Mouse (Mus musculus) hindbrain, embryonic 15.5 days (tissue): Measurements from ENCODE around the gene Nr1i3. TPM values are rescaled to one million over a fixed set of nuclear protein-coding genes. Genes with fewer than 3 reads are reported as not detected.

ENCODE experiments used
- ATAC-seq: fragments of 200-750 bp; cut with Nextera tagmentation; 2 replicates; pipeline ENCODE4 v1.8.0; 2017; ENCODE audit warnings: low read depth, moderate number of reproducible peaks, moderate TSS enrichment; ENCODE audit not compliant: low FRiP score
- H3K27ac ChIP-seq: fragments of 300-500 bp; sonication (generic); replicated peaks from 2 replicates; pipeline ENCODE4 v1.5.1; 2015; ENCODE audit warnings: mild to moderate bottlenecking, inconsistent platforms
- H3K27me3 ChIP-seq: fragments of 300-500 bp; sonication (generic); 2 replicates; pipeline ENCODE4 v1.6.1; 2015; ENCODE audit warnings: control low read depth, inconsistent platforms
- H3K36me3 ChIP-seq: fragments of 300-500 bp; sonication (generic); 2 replicates; pipeline ENCODE4 v1.6.1; 2015; ENCODE audit warnings: control low read depth, inconsistent platforms
- H3K4me1 ChIP-seq: fragments of 300-500 bp; sonication (generic); replicated peaks from 2 replicates; pipeline ENCODE4 v1.6.1; 2015; ENCODE audit warnings: control low read depth, inconsistent platforms
- H3K4me2 ChIP-seq: fragments of 300-500 bp; sonication (generic); 2 replicates; pipeline ENCODE4 v1.6.1; 2015; ENCODE audit warnings: moderate library complexity, mild to moderate bottlenecking, inconsistent platforms
- H3K4me3 ChIP-seq: fragments of 300-500 bp; sonication (generic); 2 replicates; pipeline ENCODE4 v1.5.1; 2015; ENCODE audit warnings: mild to moderate bottlenecking, inconsistent platforms
- H3K9ac ChIP-seq: fragments of 300-500 bp; sonication (generic); 2 replicates; pipeline ENCODE4 v1.6.1; 2015; ENCODE audit warnings: inconsistent platforms
- H3K9me3 ChIP-seq: fragments of 300-500 bp; sonication (generic); 2 replicates; pipeline ENCODE4 v1.6.1; 2016; ENCODE audit warnings: control low read depth, inconsistent platforms
- WGBS: fragments of 180-500 bp; shearing (Covaris S2); methylation state at CpG from one replicate; pipeline ENCODE4 v1.1.7; 2015; 5-methylcytosine and 5-hydroxymethylcytosine counted together
- polyA plus RNA-seq: library from polyadenylated mRNA; unstranded; fragments of >200 nt; fragmentation: Nextera tagmentation; extraction: Ambion mirVana; gene quantifications from 2 replicates; pipeline ENCODE4 v1.2.1, GENCODE M21; 2015

The Nr1i3 gene
- polyA plus RNA-seq, 1 experiment from 2014 or later = 0.49 TPM

DNA sequence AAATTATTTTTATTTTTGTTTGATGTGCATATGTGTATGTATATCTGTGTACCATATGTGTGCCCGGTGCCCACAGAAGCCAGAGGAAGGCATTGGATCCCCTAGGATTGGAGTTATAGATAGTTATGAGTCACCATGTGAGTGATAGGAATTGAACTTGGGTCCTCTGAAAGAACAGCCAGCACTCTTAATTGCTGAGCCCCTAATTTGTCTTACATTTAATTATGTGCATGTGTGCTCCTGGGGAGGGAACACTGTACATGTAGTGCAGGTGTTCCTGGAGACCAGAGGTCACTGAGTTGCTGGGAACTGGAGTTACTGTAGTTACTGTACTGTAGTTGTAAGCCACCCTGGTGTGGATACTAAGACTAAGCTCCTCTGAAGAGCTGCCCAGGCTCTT lies 13.0 kb upstream of the Nr1i3 start:
- WGBS = 97% methylated on average over 1 of the region's 1 CpGs
- H3K27me3 ChIP-seq = peaks cover 22% of the 10 kb centered on the region
- no peak for ATAC-seq
- peaks cover 6% of the 10 kb centered on the region for H3K4me1 ChIP-seq
- H3K36me3 ChIP-seq = no peaks in the 10 kb centered on the region
- H3K9ac ChIP-seq = no peak overlapping the region
- H3K4me3 ChIP-seq = no peak overlapping the region
- no peak overlapping the region for H3K4me2 ChIP-seq
- no peaks in the 10 kb centered on the region for H3K9me3 ChIP-seq
- no peak overlapping the region for H3K27ac ChIP-seq

DNA sequence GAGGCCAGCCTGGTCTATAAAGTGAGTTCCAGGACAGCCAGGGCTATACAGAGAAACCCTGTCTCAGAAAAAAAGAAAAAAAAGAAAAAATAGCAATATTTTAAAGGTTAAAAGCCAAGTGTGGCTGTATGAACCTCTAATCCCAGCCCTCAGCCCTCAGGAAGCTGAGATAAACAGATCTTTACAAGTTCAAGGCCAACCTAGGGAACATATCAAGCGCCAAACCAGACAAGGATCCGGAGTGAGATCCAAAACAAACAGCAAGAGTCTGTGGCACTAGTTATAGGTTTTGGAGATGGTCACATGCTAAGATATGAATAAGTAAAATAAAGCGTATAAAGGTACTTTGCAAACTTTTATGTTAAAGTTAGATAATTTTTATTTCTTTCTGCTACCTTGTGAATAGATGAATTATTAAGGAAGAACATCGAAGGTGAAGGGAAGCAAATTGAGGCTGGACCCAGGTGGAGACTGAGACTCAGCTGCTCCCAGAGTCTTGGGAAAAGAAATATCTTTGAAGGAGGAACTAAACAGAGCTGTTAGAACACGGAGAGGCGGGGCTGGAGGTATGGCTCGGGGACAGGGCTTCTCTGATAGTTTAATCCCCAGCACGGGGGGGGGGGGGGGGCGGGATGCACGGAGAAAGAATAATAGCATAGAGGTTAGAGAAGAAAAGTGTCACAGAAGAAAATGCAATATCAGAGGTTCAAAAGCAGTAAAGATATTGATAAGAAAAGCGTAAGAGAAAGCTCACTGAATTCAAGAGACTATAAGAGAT lies 10.1 kb upstream of the Nr1i3 start:
- 62% methylated on average over 10 of the region's 11 CpGs for WGBS
- Histone ChIP-seq H3K27me3 (0 out of 2 replicates have a peak, but pooled peaks cover 2% of the 10 kb centered on the region), H3K4me2 (no peak overlapping the region), H3K9me3 (no peaks in the 10 kb centered on the region), H3K36me3 (no peaks in the 10 kb centered on the region), H3K9ac (no peak overlapping the region), H3K4me3 (no peak overlapping the region), H3K27ac (no peak overlapping the region), H3K4me1 (no peaks in the 10 kb centered on the region)
- ATAC-seq = no peak

DNA sequence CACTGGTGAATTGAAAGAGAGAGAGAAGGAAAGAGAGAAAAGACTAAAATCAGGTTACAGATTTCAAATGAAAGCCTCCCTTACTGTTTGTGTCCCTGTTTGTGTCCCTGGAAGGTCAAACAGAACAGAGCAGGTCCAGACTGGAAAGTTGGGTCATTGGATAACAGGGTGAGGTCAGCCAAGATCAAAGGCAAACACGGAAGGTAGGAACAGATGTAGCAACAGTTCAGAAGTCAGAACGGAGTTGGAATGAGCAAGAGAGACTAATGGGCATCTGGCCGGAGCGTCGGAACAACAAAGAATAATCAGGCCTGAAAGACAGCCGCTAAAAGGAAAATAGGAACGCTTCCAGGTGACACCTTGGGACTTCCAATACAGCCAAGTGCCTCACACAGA lies 9.5 kb upstream of the Nr1i3 start:
- no peaks in the 10 kb centered on the region for H3K9me3 ChIP-seq
- H3K4me3 ChIP-seq = no peak overlapping the region
- H3K9ac ChIP-seq = no peak overlapping the region
- H3K27ac ChIP-seq = no peak overlapping the region
- no peak for ATAC-seq
- WGBS = 67% methylated on average over 7 of the region's 7 CpGs
- no peaks in the 10 kb centered on the region for H3K36me3 ChIP-seq
- no peaks in the 10 kb centered on the region for H3K27me3 ChIP-seq
- H3K4me1 ChIP-seq = no peaks in the 10 kb centered on the region
- H3K4me2 ChIP-seq = no peak overlapping the region

DNA sequence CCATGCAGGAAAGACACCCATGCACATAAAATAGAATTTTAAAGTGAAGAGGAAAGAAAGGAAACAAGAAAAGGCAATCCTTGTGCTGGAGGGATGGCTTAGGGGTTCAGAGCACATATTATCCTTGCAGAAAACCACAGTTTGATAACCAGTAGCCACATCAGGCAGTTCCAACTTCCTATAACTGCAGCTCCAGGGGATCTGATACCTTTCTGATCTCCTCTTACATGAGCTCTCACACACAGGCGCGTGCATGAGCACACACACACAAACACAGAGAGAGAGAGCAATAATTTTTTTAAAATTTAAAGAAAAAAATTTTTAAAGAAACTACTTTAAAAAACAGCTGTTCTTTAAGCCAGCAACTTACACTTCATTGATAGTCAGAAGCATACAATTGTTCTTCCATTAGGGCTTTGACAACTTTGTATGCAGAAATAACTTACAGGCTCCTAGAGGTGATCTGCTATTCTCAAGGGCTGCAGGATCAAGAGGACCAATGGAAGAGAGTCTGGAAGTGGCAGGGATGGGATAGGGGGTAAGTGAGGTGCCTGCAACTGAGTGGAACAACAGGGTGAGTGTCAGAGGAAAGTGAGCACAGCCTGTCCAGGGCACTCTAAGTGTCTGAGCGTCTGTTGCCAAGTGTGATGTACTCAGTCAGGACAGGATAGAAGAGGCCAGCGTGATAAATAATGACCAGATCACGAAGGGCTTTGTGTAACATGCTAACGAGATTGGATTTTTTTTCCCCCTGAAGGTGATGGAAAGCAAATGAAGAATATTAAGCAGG lies 7.9 kb upstream of the Nr1i3 start:
- Histone ChIP-seq H3K27ac (no peak overlapping the region), H3K9ac (no peak overlapping the region), H3K4me1 (no peaks in the 10 kb centered on the region), H3K27me3 (no peaks in the 10 kb centered on the region), H3K4me3 (no peak overlapping the region), H3K9me3 (no peaks in the 10 kb centered on the region), H3K36me3 (no peaks in the 10 kb centered on the region), H3K4me2 (no peak overlapping the region)
- no peak for ATAC-seq
- WGBS = 50% methylated on average over 6 of the region's 6 CpGs

DNA sequence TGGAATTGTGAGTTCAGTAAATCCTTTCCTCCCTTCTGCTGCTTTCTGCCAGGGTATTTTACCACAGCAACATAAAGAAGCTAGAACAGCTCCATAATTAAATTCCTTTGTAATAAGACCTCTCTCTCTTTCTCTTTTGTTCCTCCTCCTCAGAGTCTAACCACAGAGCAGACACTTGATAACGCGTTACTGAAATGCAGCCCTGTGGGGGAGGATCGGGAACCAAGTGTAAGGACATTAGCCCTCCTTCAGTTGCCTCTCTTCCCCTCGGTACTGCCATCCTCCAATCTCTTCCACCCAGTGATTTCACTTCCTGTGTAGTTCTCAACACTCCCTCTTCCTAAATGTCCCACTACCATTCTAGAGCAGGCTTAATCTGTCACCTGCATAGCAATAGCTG lies 4.4 kb upstream of the Nr1i3 start:
- Histone ChIP-seq H3K4me2 (no peak overlapping the region), H3K27ac (no peak overlapping the region), H3K9ac (no peak overlapping the region), H3K36me3 (no peaks in the 10 kb centered on the region), H3K27me3 (no peaks in the 10 kb centered on the region), H3K4me3 (no peak overlapping the region), H3K9me3 (no peaks in the 10 kb centered on the region), H3K4me1 (no peaks in the 10 kb centered on the region)
- no peak for ATAC-seq
- 28% methylated on average over 4 of the region's 4 CpGs for WGBS

DNA sequence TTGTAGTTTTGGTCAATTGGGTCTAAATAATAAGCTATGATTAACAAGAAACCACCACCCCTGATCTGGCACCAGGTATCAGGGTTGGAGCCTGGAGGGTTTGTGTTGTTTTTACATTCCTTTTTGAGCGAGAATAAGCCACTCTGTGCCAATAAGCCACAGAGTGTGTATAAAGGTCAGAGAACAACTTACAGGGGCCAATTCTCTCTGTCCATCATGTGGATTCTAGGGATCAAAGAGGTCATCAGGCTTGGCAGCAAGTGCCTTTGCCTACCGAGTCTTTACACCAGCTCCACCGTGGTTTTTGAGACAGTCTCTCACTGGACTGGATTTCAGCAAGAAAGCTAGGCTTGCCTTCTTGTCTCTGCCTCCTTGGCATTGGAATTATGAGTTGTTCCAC lies 916 bp upstream of the Nr1i3 start:
- Histone ChIP-seq H3K4me3 (no peak overlapping the region), H3K27me3 (no peaks in the 10 kb centered on the region), H3K36me3 (no peaks in the 10 kb centered on the region), H3K9ac (no peak overlapping the region), H3K4me2 (no peak overlapping the region), H3K9me3 (no peaks in the 10 kb centered on the region), H3K27ac (no peak overlapping the region), H3K4me1 (no peaks in the 10 kb centered on the region)
- no peak for ATAC-seq
- 63% methylated on average over 3 of the region's 3 CpGs for WGBS

DNA sequence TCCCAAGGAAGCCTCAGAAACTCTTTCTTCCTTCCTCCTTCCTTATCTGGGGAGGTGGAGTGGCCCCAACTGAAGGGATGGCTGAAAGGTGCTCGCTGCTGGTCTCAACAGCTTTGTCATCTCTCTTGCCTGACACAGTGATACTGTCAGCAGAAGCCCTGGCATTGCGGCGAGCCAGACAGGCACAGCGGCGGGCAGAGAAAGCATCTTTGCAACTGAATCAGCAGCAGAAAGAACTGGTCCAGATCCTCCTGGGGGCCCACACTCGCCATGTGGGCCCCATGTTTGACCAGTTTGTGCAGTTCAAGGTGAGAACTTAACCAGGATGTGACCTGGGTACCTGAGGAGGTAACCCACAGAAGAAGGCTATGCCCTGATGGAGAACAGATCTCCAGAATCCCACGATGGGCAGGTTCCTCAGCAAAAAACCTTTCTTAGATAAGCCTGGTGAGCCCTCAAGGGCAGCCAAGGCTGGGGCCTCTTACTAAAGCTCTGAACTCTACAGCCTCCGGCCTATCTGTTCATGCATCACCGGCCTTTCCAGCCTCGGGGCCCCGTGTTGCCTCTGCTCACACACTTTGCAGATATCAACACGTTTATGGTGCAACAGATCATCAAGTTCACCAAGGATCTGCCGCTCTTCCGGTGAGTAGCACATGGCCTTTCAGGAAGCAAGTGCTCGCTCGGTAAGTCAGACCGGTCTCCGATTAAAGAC lies 2.6 kb downstream of the Nr1i3 start:
- Histone ChIP-seq H3K36me3 (peaks cover 15% of the 10 kb centered on the region), H3K4me2 (no peak overlapping the region), H3K9ac (no peak overlapping the region), H3K27me3 (no peaks in the 10 kb centered on the region), H3K9me3 (no peaks in the 10 kb centered on the region), H3K27ac (no peak overlapping the region), H3K4me3 (no peak overlapping the region), H3K4me1 (peaks cover 9% of the 10 kb centered on the region)
- 89% methylated on average over 18 of the region's 18 CpGs for WGBS
- ATAC-seq = no peak

DNA sequence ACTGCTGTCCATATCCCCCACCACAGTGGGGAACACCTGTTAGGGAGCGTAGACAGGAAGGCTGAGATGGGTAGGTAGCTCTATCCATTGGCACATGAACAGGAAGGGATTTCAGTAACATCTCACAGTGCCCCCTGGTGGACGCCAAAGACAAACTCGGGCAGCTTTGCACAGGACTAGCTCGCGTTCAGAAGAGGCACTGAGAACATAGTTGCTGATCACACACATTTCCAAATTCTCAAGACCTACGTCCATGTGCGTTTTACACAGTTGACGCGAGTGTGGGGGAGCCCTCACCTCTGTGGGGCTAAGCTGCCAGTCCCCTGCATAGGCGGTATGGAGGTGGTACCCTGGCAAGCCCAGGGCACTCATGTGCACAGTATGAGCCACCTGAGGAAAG lies 7.1 kb downstream of the Nr1i3 start:
- Histone ChIP-seq H3K4me2 (peak overlapping the region; percentile 78), H3K9me3 (no peaks in the 10 kb centered on the region), H3K27ac (no peak overlapping the region), H3K4me1 (peaks cover 20% of the 10 kb centered on the region), H3K36me3 (peaks cover 15% of the 10 kb centered on the region), H3K27me3 (no peaks in the 10 kb centered on the region), H3K4me3 (peak overlapping the region; percentile 52), H3K9ac (peak overlapping the region; percentile 50; the same call in 1 of the 2 replicates)
- WGBS = 5% methylated on average over 10 of the region's 10 CpGs
- peak; percentile 40; the same call in 1 of the 2 replicates for ATAC-seq

DNA sequence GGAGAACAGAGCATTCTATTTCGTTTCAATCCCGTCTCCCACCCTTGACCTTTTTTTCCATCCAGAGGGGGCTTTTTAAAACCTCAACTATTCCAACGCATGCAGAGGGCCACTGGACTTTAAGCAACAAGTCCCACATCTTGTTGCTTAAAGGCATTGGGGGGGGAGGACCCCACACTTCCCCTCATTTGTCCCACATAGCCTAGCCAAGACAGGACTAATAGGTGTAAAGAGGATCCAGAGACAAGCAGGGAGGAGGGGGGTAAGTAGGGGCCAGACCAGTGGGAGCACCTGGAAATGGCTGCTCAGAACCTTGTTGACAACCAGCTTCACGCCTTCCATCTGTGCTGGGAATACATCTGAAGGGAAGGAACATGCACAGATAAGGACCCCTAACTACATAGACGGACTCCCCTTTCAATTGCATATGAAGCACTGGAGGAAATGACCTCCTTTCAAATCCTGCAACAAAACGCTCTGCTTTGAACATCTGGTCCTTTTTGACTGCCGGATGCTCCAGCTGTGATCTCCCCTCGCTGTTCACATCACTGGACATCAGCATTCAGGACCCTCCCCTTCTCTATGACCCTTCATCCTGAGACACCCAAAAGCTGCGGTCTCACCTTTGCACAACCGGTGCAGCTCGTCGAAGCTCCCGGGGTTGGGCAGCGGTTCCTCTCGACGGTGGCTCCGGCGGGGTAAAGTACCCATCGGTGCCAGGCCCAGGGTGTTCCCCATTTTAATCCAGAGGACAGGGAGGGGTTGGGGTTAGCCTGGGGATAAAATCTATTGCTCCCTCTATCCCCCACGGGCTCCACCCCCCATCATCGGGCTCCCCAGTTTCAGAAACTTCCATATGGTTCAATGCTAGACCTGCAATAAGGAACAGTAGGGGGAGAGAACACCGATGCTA lies 7.8 kb downstream of the Nr1i3 start:
- no peaks in the 10 kb centered on the region for H3K27me3 ChIP-seq
- no peaks in the 10 kb centered on the region for H3K9me3 ChIP-seq
- peak overlapping the region; percentile 65 for H3K27ac ChIP-seq
- WGBS = 5% methylated on average over 22 of the region's 22 CpGs
- H3K9ac ChIP-seq = peak overlapping the region; percentile 50
- peaks cover 20% of the 10 kb centered on the region for H3K4me1 ChIP-seq
- H3K4me2 ChIP-seq = peak overlapping the region; percentile 78
- peak; percentile 1; the same call in 1 of the 2 replicates for ATAC-seq
- peak overlapping the region; percentile 52 for H3K4me3 ChIP-seq
- peaks cover 15% of the 10 kb centered on the region for H3K36me3 ChIP-seq

DNA sequence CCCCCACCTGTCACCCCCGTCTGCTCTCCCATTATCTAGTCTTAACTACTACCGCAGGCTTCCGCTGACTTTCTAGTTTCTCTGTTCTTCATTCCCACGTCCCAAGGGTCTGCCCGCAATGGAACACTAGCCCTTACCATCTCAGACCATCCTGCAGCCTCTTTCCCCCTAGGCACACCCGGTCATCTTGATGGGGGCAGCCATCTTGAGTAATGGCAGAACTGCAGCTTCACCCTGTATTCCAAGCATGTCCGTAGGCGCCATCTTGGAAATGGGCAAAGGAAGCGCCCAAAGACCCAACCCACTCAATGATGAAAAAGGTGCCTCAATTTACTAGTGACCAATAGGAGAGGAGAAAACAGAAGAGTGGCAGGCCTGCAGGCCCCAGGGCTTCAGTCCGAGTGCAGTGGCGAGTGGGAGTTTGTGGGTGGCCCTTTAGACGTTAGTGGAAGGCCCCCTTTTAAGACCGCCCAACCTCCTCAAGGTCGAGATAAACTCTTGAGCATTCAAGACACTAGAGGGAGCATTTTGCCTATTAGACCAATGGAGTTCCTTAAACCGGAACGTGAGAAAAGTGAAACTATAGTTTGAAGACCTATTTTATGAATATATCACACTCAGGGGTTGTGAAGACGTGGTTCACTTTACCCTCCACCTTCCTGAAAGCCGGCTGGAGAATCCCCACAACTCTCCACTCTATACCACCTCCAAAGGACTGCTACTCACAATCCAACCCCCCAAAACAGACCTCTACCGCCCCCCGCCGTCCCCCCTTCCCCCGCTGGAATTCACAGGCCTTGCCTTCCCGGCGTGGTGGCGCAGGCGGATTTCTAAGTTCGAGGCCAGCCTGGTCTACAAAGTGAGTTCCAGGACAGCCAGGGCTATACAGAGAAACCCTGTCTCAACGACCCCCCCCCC lies 8.7 kb downstream of the Nr1i3 start, which contains the start of gene Tomm40l:
Tomm40l (minus strand) TSS at position 277 of the 918 bp plus-strand sequence.
- Histone ChIP-seq H3K27me3 (no peaks in the 10 kb centered on the region), H3K4me2 (peak within 1 kb of the TSS; percentile 78), H3K27ac (peak within 1 kb of the TSS; percentile 82), H3K9ac (peak within 1 kb of the TSS; percentile 50), H3K4me1 (peaks cover 20% of the 10 kb centered on the region), H3K36me3 (peaks cover 15% of the 10 kb centered on the region), H3K4me3 (peak within 1 kb of the TSS; percentile 52), H3K9me3 (no peaks in the 10 kb centered on the region)
- ATAC-seq = peak; percentile 98
- 3% methylated on average over 28 of the region's 28 CpGs for WGBS
